Mouse (Mus musculus) liver, adult 2 months (tissue): ENCODE results near the gene Rragd.

ENCODE experiments used
- CTCF ChIP-seq: fragments of 200-500 bp; IDR thresholded peaks from 2 replicates; pipeline ENCODE4 v1.5.1; 2011; ENCODE audit warnings: low read depth, low read length, control low read depth
- POLR2A ChIP-seq: fragments of 200-500 bp; IDR thresholded peaks from 2 replicates; pipeline ENCODE4 v1.6.1; 2011; ENCODE audit warnings: low read length, control low read depth; ENCODE audit not compliant: insufficient read depth; ENCODE audit errors: extremely low read depth

DNA sequence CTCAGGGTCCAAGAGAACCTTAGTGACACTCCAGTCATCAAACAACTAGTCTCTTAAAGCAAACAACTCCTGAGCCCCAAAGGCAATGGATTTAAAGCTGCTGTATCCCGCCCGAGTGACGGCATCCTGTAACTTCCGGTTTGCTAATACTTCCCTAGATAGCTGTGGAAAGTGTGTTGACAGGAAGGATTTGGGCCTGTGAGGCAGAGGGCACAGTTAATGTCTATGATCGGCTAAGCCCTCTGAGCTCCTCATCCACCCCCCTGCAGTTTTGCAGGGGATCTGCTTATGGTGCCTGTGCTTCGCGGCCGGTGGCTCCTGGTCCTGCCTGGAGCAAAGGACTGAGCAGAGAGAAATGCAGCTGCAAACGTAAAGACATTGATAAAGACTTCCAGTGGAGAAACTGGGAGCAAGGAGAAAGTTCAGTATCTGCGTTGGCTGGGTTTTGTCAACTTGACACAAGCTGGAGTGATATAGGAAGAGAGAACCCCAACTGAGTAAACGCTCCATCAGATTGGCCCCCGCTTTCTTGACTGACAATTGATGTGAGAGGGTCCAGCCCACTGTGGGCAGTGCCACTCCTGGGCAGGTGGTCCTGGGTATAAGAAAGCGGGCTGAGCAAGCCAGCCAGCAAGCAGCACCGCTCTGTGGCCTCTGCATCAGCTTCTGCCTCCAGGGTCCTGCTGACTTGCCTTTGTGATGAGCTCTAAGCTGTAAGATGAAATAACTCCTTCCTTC is 83.6 kb downstream of the Rragd start:
- TF ChIP-seq CTCF (no peak), POLR2A (no peak)
